Mouse (Mus musculus) testis, adult 2 months (tissue): ENCODE measurements around the gene Xdh. TPM values are rescaled to one million over a fixed set of nuclear protein-coding genes. Genes with fewer than 3 reads are reported as not detected.

Experiments used
- H3K27ac ChIP-seq: fragments of 200-500 bp; 2 replicates; pipeline ENCODE4 v1.5.1; 2012; ENCODE audit warnings: low read depth, low read length; ENCODE audit not compliant: control insufficient read depth, insufficient read depth
- H3K27me3 ChIP-seq: fragments of 200-500 bp; 2 replicates; pipeline ENCODE4 v1.6.1; 2012; ENCODE audit warnings: mild to moderate bottlenecking, low read length, moderate library complexity; ENCODE audit not compliant: control insufficient read depth, insufficient read depth
- H3K36me3 ChIP-seq: fragments of 200-500 bp; 2 replicates; pipeline ENCODE4 v1.6.1; 2012; ENCODE audit warnings: mild to moderate bottlenecking, low read length; ENCODE audit not compliant: control insufficient read depth, insufficient read depth
- H3K4me1 ChIP-seq: fragments of 200-500 bp; 2 replicates; pipeline ENCODE4 v1.6.1; 2012; ENCODE audit warnings: low read length; ENCODE audit not compliant: control insufficient read depth, insufficient read depth
- H3K4me3 ChIP-seq: fragments of 200-500 bp; 2 replicates; pipeline ENCODE4 v1.5.1; 2012; ENCODE audit warnings: low read depth, mild to moderate bottlenecking, low read length, moderate library complexity, mixed read lengths; ENCODE audit not compliant: control insufficient read depth
- CTCF ChIP-seq: fragments of 200-500 bp; IDR thresholded peaks from 2 replicates; pipeline ENCODE4 v1.5.1; 2012; ENCODE audit warnings: low read depth, mild to moderate bottlenecking, inconsistent platforms, low read length, moderate library complexity; ENCODE audit not compliant: control insufficient read depth, insufficient read depth, insufficient replicate concordance
- POLR2A ChIP-seq: fragments of 200-500 bp; IDR thresholded peaks from 2 replicates; pipeline ENCODE4 v1.6.1; 2012; ENCODE audit warnings: low read depth, mild to moderate bottlenecking, inconsistent platforms, low read length, moderate library complexity; ENCODE audit not compliant: control insufficient read depth
- polyA plus RNA-seq: library from polyadenylated mRNA; depleted of rRNA; stranded (reverse); fragments of >200 nt; gene quantifications from 2 replicates; pipeline ENCODE4 v1.2.3, GENCODE M21; 2012

Gene Xdh
- polyA plus RNA-seq, 1 experiment: 3.3 TPM

DNA sequence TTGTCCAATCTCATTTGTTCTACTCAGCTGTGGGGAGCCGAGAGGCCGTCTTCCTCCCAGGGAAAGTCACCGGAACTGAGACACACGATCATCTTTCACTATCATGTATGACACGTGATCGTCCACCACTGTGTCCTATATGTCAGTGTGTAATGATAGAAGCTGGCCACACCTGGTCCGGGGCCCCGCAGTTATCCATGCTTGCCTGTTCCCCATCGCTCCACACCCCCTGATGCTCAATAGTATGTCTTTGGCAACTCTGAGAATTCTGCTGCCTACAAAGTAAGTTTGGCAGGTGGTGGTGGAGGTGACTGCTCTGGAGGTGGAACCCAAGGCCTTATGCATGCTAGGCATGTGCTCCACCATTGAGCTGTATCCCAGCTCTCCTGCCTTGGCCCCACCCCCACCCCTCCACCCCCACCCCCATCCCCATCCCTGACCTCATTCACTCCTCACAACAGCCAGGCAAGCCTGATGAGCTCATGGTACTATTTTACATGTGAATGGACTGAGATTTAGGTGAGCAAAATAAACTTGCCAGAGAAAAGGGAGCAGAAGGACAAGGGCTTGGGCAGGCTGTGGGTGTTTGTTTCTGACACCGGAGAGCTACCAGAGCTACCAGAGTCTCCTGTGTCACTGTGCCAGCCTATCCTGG lies 70.6 kb downstream of the Xdh start:
- Histone ChIP-seq H3K27me3 (no peaks in the 10 kb centered on the region), H3K27ac (no peak overlapping the region), H3K36me3 (no peaks in the 10 kb centered on the region), H3K4me3 (no peak overlapping the region), H3K4me1 (no peaks in the 10 kb centered on the region)
- TF ChIP-seq CTCF (no peak), POLR2A (no peak)

DNA sequence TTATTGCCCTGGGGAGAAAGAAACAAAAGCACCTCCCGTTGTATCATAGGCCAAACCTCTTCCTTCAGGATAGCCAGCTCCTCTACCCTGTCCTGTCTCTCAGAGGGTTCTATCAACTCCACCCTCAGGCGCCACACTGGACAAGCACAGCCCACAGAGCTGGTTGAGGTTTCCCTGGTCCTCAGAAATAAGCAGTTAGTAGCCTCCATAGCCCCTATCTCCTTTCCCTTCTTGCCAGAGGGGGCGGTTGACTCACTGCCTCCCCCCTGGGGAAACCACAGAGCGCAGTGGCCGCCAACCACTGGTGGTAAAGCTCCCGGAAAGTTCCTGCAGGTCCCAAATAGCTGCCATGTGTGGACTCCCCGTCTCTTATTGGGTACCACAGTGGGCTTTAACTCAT lies 74.3 kb downstream of the Xdh start:
- Histone ChIP-seq H3K27me3 (no peaks in the 10 kb centered on the region), H3K27ac (no peak overlapping the region), H3K36me3 (no peaks in the 10 kb centered on the region), H3K4me3 (no peak overlapping the region), H3K4me1 (no peaks in the 10 kb centered on the region)
- TF ChIP-seq CTCF: no peak
- no peak for TF ChIP-seq POLR2A

DNA sequence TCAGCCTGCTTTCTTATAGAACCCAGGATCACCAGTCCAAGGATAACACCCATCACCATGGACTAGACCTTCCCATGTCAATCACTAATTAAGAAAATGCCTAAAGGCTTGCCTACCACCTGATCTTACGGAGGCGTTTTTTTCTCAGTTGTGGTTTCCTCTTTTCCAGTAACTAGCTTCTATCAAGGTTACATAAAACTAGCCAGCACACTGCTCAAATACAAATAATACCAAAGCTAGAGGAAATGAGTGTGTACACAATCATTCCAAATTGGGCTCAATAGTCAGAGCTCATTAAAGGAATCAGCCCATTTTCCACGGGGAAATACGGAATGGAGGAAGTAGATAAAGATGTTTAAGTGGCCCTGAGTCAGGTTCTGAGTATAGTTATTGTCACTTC lies 74.7 kb downstream of the Xdh start:
- no peaks in the 10 kb centered on the region for H3K36me3 ChIP-seq
- TF ChIP-seq CTCF (no peak), POLR2A (no peak)

DNA sequence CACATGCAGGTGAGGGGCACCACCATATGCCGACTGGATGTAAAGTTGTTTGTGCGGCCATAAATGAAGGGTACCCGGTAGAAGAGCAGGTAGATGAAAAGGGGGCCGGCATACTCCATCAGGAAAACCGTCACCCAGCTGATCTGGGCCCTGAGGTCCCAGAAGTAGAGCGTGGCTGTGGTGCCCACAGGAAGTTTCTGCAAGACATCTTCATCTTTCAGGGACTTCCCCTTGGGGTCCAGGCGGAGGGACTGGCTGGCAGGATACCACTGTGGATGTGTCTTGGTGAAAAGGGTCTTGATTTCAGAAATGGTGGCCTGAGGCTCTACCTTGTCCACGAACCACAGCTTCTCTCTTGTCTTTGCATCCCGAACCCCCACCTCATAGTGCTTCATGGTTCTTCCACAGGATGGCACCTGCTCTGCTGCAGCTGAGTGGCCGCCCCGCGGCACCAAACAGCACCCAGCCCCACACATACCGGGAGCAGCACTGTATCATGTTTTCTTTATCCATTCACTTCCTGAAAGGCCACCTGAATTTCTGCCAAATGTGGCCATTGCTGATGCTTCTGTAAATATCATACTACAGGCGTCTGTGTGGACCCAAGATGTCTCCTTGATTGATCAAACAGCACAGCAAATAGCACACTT lies 78.9 kb downstream of the Xdh start:
- no peaks in the 10 kb centered on the region for H3K4me1 ChIP-seq
- TF ChIP-seq CTCF: no peak

More for the DNA sequence above, 74.7 kb downstream of the Xdh start:
- Histone ChIP-seq H3K4me1 (no peaks in the 10 kb centered on the region), H3K27ac (no peak overlapping the region), H3K27me3 (no peaks in the 10 kb centered on the region), H3K4me3 (no peak overlapping the region)

DNA sequence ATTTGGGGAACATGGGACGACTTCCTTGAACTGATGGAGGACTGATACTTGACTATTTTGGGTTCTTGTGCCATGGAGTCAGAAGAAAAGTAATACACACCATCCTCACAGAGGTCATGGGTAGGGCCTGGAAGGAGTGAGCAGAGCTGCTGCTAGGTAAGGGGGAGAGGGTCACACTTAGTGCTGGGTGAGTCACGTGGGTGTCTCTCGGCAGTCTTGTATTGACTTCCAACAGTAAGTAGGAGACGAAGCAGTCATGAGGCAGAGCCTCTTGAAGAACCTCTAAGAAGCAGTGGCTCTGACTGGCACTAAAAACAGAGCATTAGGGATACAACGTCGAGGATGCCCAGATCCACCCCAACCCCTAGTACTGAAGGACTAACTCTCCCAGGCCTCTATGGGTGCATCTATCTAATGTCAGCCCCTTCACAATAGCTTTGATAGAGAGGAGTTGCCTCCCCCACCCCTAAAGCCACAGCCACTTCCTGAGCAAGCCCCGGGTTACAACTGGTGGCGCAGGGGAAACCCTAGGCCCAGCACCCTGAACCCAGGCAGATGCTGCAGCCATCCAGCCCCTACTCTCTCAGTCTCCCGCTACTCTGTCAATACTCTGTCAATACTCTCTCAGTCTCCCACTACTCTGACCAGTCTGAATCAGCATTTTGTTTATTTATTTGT lies 80.8 kb downstream of the Xdh start:
- Histone ChIP-seq H3K27me3 (no peaks in the 10 kb centered on the region), H3K36me3 (no peaks in the 10 kb centered on the region), H3K4me3 (no peak overlapping the region), H3K27ac (no peak overlapping the region), H3K4me1 (no peaks in the 10 kb centered on the region)
- no peak for TF ChIP-seq CTCF
- no peak for TF ChIP-seq POLR2A

More for the DNA sequence above, 78.9 kb downstream of the Xdh start:
- H3K36me3 ChIP-seq: no peaks in the 10 kb centered on the region
- no peak overlapping the region for H3K27ac ChIP-seq
- no peak overlapping the region for H3K4me3 ChIP-seq
- H3K27me3 ChIP-seq: no peaks in the 10 kb centered on the region

DNA sequence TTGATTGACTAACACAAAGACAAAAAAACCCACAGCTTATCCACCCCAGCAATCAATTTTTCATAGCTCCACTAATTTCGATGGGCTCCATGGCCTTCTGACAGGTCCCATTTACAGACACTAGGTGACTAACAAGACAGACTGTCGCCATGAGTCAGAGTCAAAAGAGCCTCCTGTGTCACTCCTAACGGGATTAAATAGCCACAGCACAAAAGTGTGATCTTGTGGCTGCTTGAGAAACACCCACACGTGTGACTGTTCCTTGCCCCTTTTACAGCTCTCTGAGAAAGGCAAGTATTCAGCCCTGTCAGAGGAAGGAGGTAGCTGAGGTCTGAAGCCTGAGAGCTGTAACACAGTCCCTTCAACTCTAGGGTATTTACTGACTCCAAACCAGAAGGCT lies 96.3 kb downstream of the Xdh start:
- H3K4me3 ChIP-seq: no peak overlapping the region
- no peaks in the 10 kb centered on the region for H3K27me3 ChIP-seq
- H3K27ac ChIP-seq: no peak overlapping the region
- TF ChIP-seq POLR2A (no peak), CTCF (no peak)
- H3K36me3 ChIP-seq: no peaks in the 10 kb centered on the region
- no peaks in the 10 kb centered on the region for H3K4me1 ChIP-seq

GRCm38 (mm10) chr17:73853041-73853440 lies 97.0 kb downstream of the Xdh start:
- Histone ChIP-seq H3K4me1 (no peaks in the 10 kb centered on the region), H3K36me3 (no peaks in the 10 kb centered on the region), H3K4me3 (no peak overlapping the region), H3K27ac (no peak overlapping the region), H3K27me3 (no peaks in the 10 kb centered on the region)
- TF ChIP-seq POLR2A (no peak), CTCF (no peak)
